Mouse (Mus musculus): ENCODE measurements around the gene Npb. TPM values are rescaled to one million over a fixed set of nuclear protein-coding genes. Genes with fewer than 3 reads are reported as not detected.

Gene Npb
- total RNA-seq, 2 experiments from 2014 or later = 1.2 TPM; not detected in 1

Small RNA genes lying within 50 kb of the gene (microRNA-seq; reads per million reads assigned to microRNA genes)
- gene Mir6936 (ENCODE audit: borderline number of aligned reads in 2 of 2) = 0 to 2.4 reads per million in 2 experiments

Other genes starting within 250 kb of the Npb start
- under 1 TPM in 1 of 2 experiments, not detected in 1; 0.33 TPM for gene Fscn2, start 246.9 kb upstream of the Npb start, total RNA-seq (2021)
- gene Faap100, start 229.7 kb upstream of the Npb start, total RNA-seq (2021) = 10 to 100 TPM; 15.1 to 19.7 TPM
- gene Nploc4, start 170.8 kb upstream of the Npb start, total RNA-seq (2021) = 10 to 100 TPM; 85.2 to 95.8 TPM
- gene Tspan10, start 165.8 kb upstream of the Npb start, total RNA-seq (2021) = 1 to 10 TPM in 1 of 2 experiments, not detected in 1; 4.5 TPM
- gene Pde6g, start 155.0 kb upstream of the Npb start, total RNA-seq (2021) = under 1 TPM in 1 of 2 experiments, not detected in 1; 0.27 TPM
- gene Oxld1, start 150.4 kb upstream of the Npb start, total RNA-seq (2021) = 10 to 100 TPM; 19.8 to 30.4 TPM
- gene Ccdc137, start 150.4 kb upstream of the Npb start, total RNA-seq (2021) = 10 to 100 TPM; 36.0 to 37.3 TPM
- 10 to 100 TPM; 21.5 to 22.3 TPM for gene Arl16, start 140.9 kb upstream of the Npb start, total RNA-seq (2021)
- gene Mrpl12, start 123.9 kb upstream of the Npb start, total RNA-seq (2021) = 100 to 1,000 TPM; 104 to 140 TPM
- 100 to 1,000 TPM in 1 of 2 experiments, 10 to 100 TPM in 1; 97.2 to 106 TPM for gene Slc25a10, start 116.6 kb upstream of the Npb start, total RNA-seq (2021)
- gene Gcgr, start 77.8 kb upstream of the Npb start, total RNA-seq (2021) = 1 to 10 TPM in 1 of 2 experiments, under 1 TPM in 1; 0.96 to 3.0 TPM
- gene Mcrip1, start 58.8 kb upstream of the Npb start, total RNA-seq (2021) = 10 to 100 TPM; 46.6 to 57.8 TPM
- gene Ppp1r27, start 57.3 kb upstream of the Npb start, total RNA-seq (2021) = 1 to 10 TPM in 1 of 2 experiments, under 1 TPM in 1; 0.42 to 1.1 TPM
- gene P4hb, start 35.2 kb upstream of the Npb start, total RNA-seq (2021) = 100 to 1,000 TPM; 440 to 468 TPM
- 100 to 1,000 TPM; 326 to 340 TPM for gene Arhgdia, start 26.9 kb upstream of the Npb start, total RNA-seq (2021)
- gene Alyref, start 10.1 kb upstream of the Npb start, total RNA-seq (2021) = 10 to 100 TPM; 80.7 to 92.4 TPM
- gene Anapc11, start 10.1 kb upstream of the Npb start, total RNA-seq (2021) = 10 to 100 TPM; 75.5 to 95.4 TPM
- 100 to 1,000 TPM; 300 to 301 TPM for gene Pcyt2, start 9.5 kb downstream of the Npb start, total RNA-seq (2021)
- 10 to 100 TPM; 34.3 to 70.6 TPM for gene Sirt7, start 16.8 kb downstream of the Npb start, total RNA-seq (2021)
- gene Mafg, start 25.1 kb downstream of the Npb start, total RNA-seq (2021) = 10 to 100 TPM; 56.3 to 69.3 TPM
- 1 to 10 TPM; 1.4 to 2.1 TPM for gene Pycr1, start 35.3 kb downstream of the Npb start, total RNA-seq (2021)
- under 1 TPM in 1 of 2 experiments, not detected in 1; 0.99 TPM for gene Myadml2, start 39.7 kb downstream of the Npb start, total RNA-seq (2021)
- gene Notum, start 52.7 kb downstream of the Npb start, total RNA-seq (2021) = 1 to 10 TPM; 2.8 to 6.6 TPM
- gene Aspscr1, start 64.5 kb downstream of the Npb start, total RNA-seq (2021) = 10 to 100 TPM; 62.6 to 77.7 TPM
- 10 to 100 TPM; 46.3 to 52.8 TPM for gene Cenpx, start 105.3 kb downstream of the Npb start, total RNA-seq (2021)
- 10 to 100 TPM; 24.6 to 30.3 TPM for gene Lrrc45, start 105.4 kb downstream of the Npb start, total RNA-seq (2021)
- 10 to 100 TPM in 1 of 2 experiments, 1 to 10 TPM in 1; 6.6 to 15.5 TPM for gene Rac3, start 113.0 kb downstream of the Npb start, total RNA-seq (2021)
- gene Dcxr, start 118.8 kb downstream of the Npb start, total RNA-seq (2021) = 100 to 1,000 TPM in 1 of 2 experiments, 10 to 100 TPM in 1; 27.6 to 104 TPM
- 10 to 100 TPM in 1 of 2 experiments, 1 to 10 TPM in 1; 6.4 to 14.9 TPM for gene Cbr2, start 123.6 kb downstream of the Npb start, total RNA-seq (2021)
- 10 to 100 TPM; 10.1 to 14.6 TPM for gene Hmga1b, start 154.3 kb downstream of the Npb start, total RNA-seq (2021)
- gene Rfng, start 175.7 kb downstream of the Npb start, total RNA-seq (2021) = 10 to 100 TPM; 18.5 to 19.4 TPM
- gene Gps1, start 175.8 kb downstream of the Npb start, total RNA-seq (2021) = 100 to 1,000 TPM; 118 to 138 TPM
- gene Dus1l, start 187.9 kb downstream of the Npb start, total RNA-seq (2021) = 10 to 100 TPM; 47.8 to 57.2 TPM
- 1,000 to 10,000 TPM; 2,155 to 5,020 TPM for gene Fasn, start 216.1 kb downstream of the Npb start, total RNA-seq (2021)

Measured in adrenal gland, adult 18-20 months (tissue).